Mouse (Mus musculus) cerebellum, adult (tissue): ENCODE measurements around the gene Hcn2.
A peak's percentile ranks its signal among the peaks of the same experiment; 100 is the strongest.

Experiments used
- ATAC-seq: cut with Nextera tagmentation; 2 replicates; pipeline ENCODE4 v1.9.2; 2017; ENCODE audit warnings: mild to moderate bottlenecking, moderate library complexity, mixed read lengths; ENCODE audit not compliant: insufficient number of reproducible peaks, low FRiP score, low TSS enrichment

The Hcn2 gene

DNA sequence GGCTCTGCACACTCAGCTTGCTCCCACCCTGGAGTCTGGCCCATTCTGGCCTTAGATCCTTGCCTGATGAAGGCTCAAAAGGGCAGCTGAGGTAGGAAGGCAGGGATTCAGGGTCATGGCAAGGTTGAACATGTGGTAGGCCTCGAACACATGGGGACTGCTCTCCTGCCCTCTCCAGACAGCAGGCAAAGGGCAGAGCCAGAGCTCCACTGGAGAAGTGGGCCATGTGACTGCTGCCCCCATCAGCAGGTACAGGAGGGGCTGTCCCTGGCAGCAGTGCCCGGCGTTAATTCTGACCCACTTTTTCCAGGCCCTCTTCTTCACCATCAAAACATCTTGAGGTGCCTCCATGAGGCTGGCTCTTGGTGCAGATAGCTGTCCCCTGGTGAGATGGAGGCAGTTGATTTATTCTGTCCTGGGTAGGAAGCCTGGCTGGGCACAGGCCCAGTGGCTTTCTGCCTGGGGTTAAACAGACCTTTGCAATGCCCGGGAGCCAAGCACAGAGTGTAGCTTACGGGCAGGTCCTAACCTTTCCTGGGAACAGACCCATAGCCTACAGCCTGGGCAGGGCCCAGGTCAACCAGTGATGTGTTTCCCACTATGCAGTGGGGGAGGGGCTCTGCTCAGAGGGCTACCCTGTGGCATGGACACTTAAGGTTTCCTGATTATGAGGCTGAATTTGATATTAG, 9.9 kb upstream of the Hcn2 start:
- no peak for ATAC-seq

DNA sequence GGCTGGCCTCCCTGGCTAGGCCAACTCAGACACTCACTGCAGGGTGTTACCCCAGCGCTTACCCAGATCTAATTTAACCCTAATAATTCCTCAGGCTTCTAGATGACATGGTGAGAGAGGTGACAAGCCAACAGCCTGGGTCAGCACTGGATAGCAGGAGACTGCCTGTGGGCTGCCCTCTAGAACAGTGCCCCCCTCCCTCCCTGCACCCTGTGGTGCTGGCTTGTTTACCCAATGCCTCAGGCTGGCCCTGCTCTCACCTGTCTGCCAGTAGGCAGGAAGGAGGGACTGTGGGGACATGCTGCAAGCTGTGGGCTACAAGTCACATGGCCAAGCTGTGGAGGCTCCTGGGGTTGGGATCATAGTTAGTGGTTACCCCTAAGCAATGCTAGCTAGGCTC, 9.3 kb upstream of the Hcn2 start:
- ATAC-seq: peak; percentile 27; the same call in 1 of the 2 replicates

DNA sequence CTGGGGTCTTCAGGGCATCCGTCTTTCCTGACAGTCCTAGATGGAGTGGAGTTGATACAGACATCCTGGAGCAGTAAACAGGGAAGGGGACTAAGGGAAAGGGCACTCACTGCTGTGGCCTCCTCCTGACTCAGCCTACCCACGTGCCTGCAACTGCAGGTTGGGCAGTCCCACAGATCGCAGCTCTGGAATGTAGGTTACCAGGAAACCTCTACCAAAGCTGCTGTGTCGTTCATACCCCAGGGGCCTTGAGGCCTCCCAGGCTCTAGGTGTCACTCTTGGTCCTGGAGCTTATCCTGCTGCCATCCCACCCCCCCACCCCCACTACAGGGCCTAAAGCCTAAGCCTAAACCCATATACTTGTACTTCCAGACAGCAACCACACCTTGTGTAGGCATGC, 8.7 kb upstream of the Hcn2 start:
- ATAC-seq: no peak

DNA sequence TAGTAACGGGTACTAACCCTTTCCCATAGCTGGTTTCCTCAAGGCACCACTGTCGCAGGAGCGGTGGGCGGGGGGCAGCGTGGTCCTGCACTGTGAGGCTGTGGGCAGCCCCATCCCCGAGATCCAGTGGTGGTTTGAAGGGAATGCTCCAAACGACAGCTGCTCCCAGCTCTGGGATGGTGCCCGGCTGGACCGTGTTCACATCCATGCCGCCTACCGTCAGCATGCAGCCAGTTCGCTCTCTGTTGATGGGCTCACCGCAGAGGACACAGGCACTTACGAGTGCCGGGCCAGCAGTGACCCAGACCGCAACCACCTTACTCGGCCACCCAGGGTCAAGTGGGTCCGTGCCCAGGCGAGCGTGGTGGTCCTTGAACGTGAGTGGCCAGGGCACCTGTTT, 7.8 kb upstream of the Hcn2 start:
- no peak for ATAC-seq

DNA sequence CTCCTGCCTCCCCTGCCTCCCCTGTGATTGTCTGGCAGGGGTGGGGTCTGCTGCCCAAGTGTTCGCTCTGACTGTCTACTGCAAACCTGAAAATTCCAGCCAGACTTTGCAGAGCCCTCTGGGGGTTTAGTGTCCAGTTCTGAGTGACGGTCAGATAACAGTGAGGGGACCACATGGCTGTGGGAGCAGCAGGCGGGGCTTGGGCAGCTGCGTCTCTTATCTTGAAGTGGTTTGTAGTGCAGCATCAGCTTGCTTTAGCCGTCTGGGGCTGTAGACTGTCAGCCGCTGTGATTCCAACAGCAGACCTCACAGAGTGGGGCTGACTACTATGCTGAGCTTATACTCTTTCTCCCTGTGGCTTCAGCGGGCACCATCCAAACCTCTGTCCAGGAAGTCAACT, 7.1 kb upstream of the Hcn2 start:
- ATAC-seq: no peak

DNA sequence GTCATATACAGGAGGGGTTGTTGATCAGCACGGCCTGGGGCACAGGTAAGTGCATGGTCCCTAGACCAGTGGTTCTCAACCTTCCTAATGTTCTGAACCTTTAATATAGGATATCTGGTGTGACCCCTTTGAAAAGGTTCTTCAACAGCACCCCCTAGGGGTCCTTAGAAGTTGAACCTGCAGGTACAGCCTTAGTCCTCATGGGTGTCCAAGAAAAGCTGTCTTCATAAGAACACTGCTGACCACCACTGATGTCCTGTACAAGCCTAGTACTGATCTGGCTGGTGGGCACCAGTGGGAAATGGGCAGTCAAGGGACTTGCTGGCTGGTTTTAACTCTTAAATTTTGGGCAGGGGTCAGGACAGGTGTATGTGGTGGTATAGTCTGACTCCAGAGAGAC, 4.4 kb upstream of the Hcn2 start:
- no peak for ATAC-seq

DNA sequence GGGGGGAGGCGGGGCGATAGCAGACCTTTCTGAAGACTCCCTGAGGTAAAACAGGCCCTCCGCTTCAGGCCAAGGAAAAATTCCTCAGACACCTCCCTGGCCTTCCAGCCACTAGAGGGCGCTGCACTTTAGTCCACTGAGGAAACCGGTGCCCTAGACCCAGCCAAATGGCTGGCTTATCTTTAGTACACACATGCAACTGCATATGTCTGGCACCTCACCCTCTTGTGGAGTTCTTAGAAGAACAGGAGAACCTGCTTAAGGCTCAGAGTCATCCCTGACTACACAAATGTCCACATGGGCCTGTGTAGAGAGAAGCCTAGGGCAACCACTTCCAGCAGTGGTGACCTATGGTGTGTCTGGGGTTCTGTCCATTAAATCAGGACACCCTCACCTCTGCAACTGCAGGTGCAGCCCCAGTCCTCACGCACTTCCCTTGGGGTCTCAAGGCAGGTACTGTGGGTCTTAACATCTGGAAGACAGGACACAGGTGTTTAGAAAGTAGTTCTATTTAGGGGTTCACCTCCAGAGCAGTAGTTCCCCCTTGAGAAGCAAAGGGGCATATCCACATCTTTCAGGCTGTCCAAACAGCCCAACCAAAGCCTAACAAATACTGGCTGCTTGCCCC, 3.8 kb upstream of the Hcn2 start:
- no peak for ATAC-seq

DNA sequence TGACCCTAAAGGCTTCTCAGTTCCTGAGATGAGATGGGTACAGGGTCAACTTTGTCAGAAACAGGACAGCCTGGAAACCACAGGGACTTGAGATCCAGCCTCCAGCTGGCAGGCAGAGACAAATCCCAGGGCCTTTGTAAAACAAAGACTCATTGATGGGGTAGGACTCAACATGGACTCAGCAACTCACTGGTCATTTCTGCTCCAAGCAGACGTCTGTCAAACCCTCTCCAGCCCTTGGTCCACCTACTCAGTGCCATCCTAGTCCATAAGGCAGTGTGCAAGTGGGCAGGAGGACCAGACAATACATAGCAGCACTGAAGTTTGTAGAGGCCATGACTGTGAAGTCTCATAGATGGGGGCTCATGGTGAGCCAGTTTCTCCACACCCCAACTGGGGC, 3.3 kb upstream of the Hcn2 start:
- no peak for ATAC-seq

DNA sequence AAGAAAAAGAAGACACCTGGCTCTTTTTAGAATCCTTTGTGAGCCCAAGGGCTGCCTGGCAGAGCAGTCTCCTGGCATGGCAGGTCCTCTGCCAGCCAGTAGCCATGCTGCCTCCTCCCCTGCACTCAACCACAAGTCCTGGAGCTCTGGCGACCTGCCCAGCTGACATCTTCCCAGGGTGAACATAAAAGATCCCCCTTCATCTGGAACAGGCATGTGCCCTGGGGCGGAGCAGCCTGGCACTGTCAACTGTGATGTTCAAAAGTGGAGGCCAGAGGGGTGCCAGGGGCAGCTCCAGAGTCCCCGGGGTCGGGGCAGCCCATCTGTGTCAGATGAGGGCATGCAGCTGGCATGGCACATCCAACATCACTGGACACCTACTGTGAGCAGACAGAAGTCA, 1.4 kb upstream of the Hcn2 start:
- ATAC-seq: no peak

DNA sequence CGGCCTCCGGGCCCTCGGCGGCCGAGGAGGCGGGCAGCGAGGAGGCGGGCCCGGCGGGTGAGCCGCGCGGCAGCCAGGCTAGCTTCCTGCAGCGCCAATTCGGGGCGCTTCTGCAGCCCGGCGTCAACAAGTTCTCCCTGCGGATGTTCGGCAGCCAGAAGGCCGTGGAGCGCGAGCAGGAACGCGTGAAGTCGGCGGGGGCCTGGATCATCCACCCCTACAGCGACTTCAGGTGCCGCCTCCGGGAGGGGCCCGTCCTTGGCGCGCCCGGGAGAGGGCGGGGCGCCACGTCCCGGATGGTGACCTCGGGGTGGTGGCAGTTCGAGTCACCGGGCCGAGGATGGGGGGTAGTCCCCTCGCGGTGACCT, 538 bp downstream of the Hcn2 start:
- ATAC-seq: peak; percentile 14; the same call in 1 of the 2 replicates

DNA sequence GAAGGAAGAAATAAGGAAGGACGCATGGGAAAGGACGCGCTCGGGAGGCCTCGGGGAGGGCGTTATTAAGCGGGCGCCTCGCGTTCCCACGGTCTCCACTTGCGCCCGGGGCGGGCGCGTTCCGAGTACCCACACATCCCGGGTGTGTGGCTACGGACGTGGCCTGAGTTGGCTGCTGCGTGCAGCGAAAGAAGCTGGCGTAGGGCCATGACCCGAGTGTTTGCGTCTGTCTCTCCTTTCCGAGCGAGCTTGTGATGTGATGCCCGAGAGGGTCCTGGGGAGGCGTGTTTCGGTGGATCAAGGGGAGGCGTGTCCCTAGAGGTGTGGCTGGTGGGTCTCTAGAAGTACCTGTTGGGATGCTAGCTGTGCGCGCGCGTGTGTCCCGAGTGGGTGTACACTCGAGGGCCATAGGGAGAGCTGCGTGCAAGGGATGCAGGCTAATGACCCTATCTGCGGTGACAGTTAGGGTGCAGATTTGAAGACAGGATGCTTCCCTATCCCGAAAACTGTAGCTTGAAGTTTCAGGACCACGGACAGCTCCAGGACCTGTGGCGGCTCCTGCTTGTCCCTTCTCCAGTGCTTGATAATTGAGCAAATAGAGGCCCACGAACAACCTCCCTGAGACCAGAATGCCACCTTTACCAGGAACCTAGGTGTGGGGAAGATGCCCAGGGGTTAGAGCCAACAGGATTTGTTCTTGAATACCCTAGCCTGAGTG, 1.4 kb downstream of the Hcn2 start:
- no peak for ATAC-seq

DNA sequence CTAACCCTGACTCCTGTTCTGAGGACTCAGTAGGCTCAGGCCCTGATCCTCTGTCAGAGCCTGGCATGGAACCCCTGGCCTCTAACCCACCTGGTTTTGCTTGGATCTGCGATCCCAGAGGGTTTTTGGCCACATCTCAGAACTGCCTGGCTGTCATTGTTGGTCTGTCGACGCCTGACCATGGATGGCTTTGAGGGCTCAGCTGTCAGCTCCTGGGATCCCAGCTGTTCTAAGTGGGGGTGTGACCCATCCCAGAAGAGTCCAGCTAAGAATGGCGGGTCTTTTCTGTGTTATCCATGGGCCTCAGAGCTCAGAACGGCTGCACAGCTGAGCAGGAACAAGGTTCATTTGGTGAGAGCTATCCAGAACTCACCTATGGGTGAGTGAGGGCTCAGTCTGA, 4.7 kb downstream of the Hcn2 start:
- ATAC-seq: no peak

DNA sequence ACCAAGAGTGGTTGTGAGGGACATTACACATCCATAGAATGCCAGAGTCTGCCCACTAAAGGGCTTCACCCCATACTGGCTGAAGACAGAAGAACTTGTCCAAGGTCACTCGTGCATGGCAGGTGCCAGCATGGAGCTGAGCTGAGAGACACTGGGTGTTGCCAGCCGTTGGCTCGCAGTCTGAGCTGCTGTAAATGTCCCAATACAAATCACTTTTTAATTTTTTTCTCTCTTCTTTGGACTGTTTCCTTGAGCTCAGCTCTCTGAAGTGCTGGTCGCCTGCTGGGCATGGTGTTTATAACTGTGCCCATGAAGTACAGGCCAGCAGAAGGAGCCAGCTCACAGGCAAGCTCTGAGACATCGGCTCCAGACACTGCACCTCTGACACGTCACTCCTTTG, 6.6 kb downstream of the Hcn2 start:
- no peak for ATAC-seq

DNA sequence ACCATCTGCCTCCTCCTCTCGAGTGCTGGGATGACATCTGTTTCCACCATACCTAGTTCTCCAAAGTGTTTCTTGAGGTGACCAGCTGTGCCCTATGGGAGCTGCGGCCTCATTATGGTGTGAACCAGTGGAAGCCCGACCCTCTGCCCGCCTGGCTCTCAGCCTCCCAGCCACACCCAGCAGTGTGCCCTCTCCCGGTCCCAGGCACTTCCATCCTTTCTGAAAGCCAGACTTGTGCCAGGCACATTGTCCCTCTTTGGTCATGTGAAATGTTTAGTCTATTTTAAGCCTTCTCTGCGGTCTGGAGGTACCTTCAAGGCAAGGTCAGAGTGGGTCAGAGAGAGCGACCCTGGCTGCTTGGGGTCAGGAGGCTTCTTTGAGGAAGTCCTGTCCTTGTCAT, 7.3 kb downstream of the Hcn2 start:
- ATAC-seq: no peak

DNA sequence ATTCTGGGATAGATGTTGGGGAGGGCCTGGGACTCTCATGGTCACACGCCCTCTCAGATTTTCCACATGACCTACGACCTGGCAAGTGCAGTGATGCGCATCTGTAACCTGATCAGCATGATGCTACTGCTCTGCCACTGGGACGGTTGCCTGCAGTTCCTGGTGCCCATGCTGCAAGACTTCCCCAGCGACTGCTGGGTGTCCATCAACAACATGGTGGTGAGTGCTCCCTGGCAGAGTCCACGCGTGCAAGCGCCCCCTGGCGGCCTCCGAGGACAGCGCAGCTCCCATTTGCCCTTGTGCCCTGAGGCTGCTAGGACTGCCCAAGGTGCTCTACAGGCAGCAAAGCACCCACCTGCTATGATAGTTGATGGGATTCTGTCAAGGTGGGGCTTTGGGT, 9.7 kb downstream of the Hcn2 start:
- ATAC-seq: no peak

DNA sequence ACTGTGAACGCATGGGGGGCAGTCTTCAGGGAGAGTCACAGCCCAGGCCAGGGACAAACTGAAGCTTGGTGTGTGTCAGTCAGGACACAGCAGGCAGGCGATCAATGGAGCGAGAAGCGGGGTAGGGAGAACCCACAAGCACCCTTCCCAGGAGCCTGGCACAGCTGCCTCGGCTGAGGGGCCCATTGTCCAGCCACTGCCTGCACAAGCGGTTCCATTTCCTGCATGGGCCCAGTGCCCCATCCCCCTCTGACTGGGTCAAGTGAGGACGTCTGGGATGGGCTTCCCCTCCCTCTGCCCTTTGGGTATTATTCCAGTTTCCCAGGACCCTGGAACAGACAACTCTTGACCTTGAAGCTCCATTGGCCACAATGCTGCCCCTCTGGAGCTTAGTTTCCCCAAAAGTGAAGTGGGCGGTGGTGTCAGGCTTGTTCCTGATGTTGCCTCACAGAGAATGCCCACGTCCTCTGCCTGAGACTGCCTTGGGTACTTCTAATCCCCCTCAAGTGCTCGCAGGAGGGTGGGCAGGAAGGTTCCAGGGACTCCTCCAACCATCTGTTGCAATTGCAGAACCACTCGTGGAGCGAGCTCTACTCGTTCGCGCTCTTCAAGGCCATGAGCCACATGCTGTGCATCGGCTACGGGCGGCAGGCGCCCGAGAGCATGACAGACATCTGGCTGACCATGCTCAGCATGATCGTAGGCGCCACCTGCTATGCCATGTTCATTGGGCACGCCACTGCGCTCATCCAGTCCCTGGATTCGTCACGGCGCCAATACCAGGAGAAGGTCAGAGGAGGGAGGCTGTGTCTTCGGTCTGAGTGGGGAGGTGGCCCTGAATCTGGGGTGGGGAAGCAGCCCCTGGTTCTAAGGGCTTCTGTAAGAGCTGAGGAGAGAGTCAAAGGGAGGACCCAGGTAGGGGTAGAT, 12.2 kb downstream of the Hcn2 start:
- ATAC-seq: no peak

DNA sequence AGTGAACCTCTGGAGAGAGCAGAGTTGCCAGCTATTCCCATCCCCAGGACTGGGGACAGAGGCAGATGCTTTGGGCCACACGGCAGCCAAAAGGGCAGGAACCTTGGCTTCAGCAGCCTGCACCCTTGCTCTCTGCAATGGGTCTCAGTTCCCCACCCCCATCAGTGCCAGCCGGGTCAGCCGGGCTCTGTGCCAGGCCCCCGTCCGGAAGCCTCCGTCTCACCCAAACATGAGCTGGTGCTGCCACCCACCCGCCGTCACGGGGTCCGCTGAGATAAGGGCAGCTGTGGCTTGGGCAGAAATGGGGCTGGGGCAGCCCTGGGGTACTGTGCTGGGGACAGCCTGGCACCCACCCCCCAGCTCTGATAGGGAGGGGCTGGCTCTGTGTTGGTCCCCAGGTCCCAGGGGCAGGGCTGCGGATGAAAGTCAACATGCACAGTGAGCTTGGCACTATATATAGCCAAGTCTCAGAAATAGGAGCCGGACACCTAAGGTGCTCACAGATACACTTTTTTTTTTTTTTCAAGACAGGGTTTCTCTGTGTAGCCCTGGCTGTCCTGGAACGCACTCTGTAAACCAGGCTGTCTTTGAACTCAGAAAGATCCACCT, 13.0 kb downstream of the Hcn2 start:
- ATAC-seq: 0 out of 2 replicates have a peak, but pooled peaks have one; percentile 22

DNA sequence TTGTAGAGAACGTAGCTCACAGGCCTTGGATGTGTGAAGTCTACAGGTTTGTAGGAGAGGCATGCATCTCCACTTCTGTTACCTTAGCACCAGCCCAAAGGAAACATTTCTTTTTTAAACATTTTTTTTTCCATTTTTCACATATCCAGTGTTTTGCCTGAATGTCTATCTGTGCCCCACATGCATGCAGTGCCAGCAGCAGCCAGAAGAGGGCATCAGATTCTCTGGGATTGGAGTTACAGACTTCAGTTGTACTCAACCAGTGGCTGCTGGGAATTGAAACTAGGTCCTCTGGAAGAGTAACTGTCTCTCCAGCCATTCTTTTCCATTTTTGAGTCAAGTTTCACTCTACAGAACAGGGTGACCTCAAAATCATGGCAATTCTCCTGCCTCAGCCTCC, 16.1 kb downstream of the Hcn2 start:
- ATAC-seq: no peak

DNA sequence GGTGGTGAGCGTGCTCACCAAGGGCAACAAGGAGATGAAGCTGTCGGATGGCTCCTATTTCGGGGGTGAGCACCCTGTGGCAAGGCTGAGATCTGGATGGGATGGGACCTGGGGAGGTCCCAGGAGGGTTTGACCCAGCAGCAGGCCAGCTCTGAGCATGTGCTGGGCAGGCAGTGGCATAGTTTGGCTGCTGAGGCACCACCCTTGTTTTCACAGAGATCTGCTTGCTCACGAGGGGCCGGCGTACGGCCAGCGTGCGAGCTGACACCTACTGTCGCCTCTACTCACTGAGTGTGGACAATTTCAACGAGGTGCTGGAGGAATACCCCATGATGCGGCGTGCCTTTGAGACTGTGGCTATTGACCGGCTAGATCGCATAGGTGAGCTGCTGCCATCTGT, 17.4 kb downstream of the Hcn2 start:
- no peak for ATAC-seq

DNA sequence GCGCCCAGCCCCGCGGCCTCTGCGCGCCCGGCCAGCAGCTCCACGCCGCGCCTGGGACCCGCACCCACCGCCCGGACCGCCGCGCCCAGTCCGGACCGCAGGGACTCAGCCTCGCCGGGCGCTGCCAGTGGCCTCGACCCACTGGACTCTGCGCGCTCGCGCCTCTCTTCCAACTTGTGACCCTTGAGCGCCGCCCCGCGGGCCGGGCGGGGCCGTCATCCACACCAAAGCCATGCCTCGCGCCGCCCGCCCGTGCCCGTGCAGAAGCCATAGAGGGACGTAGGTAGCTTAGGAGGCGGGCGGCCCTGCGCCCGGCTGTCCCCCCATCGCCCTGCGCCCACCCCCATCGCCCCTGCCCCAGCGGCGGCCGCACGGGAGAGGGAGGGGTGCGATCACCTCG, 18.9 kb downstream of the Hcn2 start:
- ATAC-seq: no peak
